Mouse (Mus musculus) cerebral cortex, adult 2 months (tissue): ENCODE measurements around the gene Cage1.

Experiments used
- WGBS: fragments of 180-500 bp; shearing (Covaris S2); methylation state at CpG from one replicate; pipeline ENCODE4 v1.1.7; 2018; 5-methylcytosine and 5-hydroxymethylcytosine counted together

The Cage1 gene

GRCm38 (mm10) chr13:37966256-37967051 is 70.4 kb downstream of the Cage1 start:
- 78% methylated on average over 15 of the region's 15 CpGs for WGBS

- WGBS = 65% methylated on average over 17 of the region's 17 CpGs
These were observed 71.5 kb downstream of the Cage1 start for GRCm38 (mm10) chr13:37965126-37965914.

DNA sequence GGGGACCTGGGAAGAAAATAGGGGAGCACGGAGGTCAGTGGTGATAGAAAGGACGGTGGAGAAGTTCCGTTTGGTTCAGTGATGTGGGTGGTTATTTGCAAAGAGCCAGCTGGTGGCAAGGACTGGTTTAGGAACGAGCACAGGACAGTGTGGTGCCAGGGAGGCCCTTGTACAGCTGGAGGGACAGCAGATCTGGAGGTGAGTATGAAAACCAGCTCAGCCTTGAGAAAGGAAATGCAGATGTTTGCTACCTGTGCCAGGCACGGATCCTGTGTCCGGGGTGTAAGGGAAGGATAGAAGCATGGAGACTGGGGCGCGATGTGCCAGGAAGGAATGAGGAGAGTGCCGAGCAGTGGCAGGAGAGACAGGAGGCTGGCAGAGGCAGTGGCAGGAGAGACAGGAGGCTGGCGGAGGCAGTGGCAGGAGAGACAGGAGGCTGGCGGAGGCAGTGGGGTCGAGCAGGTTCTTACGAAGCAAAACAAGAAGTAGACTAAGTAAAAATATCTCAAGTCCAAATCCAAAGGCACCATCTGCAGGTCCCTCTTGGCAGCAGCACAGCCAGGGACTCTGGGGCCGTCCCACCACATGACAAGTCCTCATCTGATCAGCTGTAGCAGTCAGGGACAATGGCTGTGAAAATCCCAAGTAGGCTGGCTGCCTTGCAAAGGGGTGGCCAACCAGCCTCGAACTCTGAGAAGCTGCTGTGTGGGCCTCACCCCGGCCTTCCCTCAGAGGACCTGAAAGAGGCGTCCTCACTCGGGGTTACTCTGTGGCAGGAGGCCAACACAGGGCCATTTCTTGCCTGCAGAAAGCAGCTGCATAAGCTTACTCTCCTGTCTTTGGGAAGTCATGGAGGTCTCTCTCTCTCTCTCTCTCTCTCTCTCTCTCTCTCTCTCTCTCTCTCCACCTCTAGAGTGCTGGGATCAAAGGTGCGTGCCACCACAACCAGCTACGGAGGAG is 72.5 kb downstream of the Cage1 start:
- 30% methylated on average over 20 of the region's 20 CpGs for WGBS

DNA sequence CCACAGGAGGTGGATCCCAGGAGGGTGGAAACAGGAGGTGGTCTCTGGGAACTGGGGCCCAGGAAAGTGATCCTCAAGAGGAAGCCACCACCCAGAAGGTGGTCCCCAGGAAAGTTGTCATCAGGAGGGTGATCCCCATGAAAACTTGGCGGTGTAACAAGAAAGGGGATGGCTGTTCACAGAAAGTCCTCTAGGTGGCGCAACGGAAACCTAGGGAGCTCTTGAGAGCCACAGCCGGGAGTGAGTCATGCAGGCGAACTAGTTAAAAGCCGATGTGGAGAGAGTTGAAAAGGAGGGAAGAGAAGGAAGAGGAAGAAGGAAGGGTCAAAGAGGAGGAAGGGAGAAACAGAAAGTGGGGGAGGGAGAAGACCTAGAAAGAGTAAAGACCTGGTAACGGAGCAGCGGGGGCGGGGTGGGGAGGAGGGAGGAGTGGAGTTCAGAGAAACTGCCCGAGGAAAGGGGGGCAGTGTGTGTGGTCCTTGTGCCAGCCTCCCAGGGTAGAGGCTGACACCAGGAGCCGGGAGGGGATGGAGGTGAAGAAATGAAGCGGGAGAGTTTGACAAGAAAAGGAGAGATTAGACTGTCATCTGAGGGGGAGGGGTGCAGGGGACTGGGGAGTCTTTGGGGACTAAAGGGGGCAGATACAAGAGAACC is 73.4 kb downstream of the Cage1 start:
- 5% methylated on average over 12 of the region's 12 CpGs for WGBS

DNA sequence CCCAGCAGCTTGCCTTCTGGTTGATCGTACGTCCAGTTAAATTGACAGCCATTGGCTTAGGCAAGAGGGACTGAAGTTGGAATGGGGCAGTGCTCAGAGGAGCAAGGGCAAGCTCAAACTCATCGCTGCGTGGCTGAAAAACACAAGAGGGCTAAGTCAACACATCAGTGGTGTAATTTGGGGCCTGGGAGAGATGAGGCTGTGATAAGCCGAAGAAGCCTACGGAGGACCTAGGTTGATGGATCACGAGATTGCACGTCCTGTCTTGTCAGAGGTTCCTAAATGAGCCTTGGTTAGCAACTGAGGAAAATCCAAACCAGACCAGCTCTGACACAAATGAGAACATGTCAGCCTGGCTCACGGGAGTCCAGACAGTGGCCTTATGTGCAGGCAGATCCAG is 74.3 kb downstream of the Cage1 start:
- 94% methylated on average over 9 of the region's 9 CpGs for WGBS

- 92% methylated on average over 7 of the region's 7 CpGs for WGBS
These were observed 76.9 kb downstream of the Cage1 start for GRCm38 (mm10) chr13:37959936-37960335.

DNA sequence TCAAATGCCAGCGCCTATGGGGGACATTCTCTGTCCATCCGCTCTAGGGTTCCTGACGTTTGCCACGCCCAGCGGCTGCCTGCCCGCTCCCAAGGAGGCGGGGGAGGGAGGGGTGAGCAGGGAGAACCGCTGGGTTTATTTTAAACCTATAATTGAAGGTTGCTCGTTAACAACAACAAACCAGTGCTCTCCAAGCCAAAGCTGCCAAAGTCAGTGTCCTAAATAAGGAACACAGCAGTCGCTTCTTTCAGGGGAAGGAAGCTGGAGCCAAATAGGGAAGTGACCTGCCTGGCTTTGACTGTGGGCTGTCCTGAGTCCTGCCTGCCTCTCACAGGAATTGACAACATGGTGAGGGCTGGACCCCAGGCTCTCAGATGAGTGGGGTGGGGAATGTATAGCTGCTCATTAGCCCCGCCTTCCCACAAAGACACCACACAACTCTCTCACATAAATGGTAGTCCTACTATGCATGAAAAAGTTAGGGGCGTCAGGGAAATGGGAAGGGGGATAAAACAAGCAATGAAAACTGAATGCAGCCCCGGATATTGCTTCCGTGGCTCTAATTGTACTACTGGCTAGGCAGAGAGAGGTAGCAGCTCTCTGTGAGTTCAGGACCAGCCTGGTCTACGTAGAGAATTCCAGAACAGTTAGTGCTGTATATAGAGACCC is 77.5 kb downstream of the Cage1 start:
- 62% methylated on average over 15 of the region's 15 CpGs for WGBS

- WGBS = 84% methylated on average over 18 of the region's 18 CpGs
These were observed 78.2 kb downstream of the Cage1 start for GRCm38 (mm10) chr13:37958498-37959238.
